Mouse (Mus musculus) inflammation-experienced regulatory T-cells, adult 16 weeks (primary cell): ENCODE measurements around the gene Fig4. TPM values are rescaled to one million over a fixed set of nuclear protein-coding genes. Genes with fewer than 3 reads are reported as not detected.

Experiments
- polyA plus RNA-seq: library from polyadenylated mRNA; unstranded; fragments of 100-300 nt; shearing (Covaris generic); gene quantifications from one replicate; pipeline ENCODE4 v1.2.1, GENCODE M21; 2017

Gene Fig4
- polyA plus RNA-seq: 42.0 TPM

GRCm38 (mm10) chr10:41302689-41303431, at the start of gene Fig4:
TSS of gene Fig4 (minus strand) at chr10:41303260.

DNA sequence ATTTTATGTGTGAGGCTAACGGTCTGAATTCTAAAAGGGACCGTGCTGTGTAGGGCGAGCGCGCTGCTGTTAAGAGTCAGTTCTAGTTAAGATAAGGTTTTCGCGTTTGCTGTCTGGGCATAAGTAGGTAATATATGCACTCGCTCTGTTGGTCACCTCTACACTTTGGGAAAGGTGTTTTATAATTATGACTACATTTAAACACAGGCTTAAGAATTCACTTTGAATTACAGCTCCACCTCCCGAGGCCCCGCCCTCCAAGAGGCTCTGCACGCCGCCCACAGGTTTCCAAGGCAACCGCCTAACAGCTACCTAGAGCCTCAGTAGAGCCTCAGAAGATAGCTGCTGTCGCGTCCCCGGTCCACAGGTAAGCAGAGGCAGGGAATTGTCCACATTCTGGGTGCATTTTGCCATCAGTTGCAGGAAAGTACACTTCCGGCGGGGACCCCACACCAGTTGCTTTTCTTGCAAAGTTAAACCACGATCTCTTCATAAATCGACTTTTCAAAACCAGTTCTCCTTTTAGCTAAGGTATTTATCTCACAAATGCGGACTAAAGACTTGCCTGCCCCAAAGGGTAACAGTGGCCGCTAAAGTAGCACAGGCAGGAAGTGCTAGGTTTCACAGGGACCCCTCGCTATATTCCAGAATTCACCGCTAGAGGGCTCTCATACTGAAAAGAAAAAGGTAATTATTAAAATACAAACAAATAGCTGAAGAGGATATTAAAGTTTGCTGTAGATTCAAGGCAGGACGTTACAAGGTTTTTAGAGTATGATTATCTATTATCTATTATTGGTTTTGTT, 782 bp upstream of the Fig4 start, which contains the start of gene Ak9:
TSS of gene Ak9 (plus strand) at position 342 of the 806 bp plus-strand sequence.

Other genes starting within 250 kb of the Fig4 start
- gene Gpr6, start 231.0 kb downstream of the Fig4 start, polyA plus RNA-seq: not detected
- gene Ak9, start 720 bp upstream of the Fig4 start, polyA plus RNA-seq: not detected
- 59.3 TPM for gene Zbtb24, start 147.1 kb upstream of the Fig4 start, polyA plus RNA-seq
- 122 TPM for gene Mical1, start 173.1 kb upstream of the Fig4 start, polyA plus RNA-seq
- 49.3 TPM for gene Smpd2, start 187.1 kb upstream of the Fig4 start, polyA plus RNA-seq
- not detected for gene Ppil6, start 187.2 kb upstream of the Fig4 start, polyA plus RNA-seq
- 266 TPM for gene Cd164, start 216.2 kb upstream of the Fig4 start, polyA plus RNA-seq